Mouse (Mus musculus) neural tube, embryonic 13.5 days (tissue): ENCODE measurements around the gene Fnbp1l. TPM values are rescaled to one million over a fixed set of nuclear protein-coding genes. Genes with fewer than 3 reads are reported as not detected.
A peak's percentile ranks its signal among the peaks of the same experiment; 100 is the strongest.

ENCODE experiments used
- ATAC-seq: fragments of 200-750 bp; cut with Nextera tagmentation; 2 replicates; pipeline ENCODE4 v1.8.0; 2017; ENCODE audit warnings: low read depth, mild to moderate bottlenecking, moderate TSS enrichment, moderate library complexity
- H3K27ac ChIP-seq: fragments of 300-500 bp; sonication (generic); replicated peaks from 2 replicates; pipeline ENCODE4 v1.5.1; 2015; ENCODE audit warnings: moderate library complexity, mild to moderate bottlenecking, inconsistent platforms
- H3K27me3 ChIP-seq: fragments of 300-500 bp; sonication (generic); 2 replicates; pipeline ENCODE4 v1.6.1; 2015; ENCODE audit warnings: mild to moderate bottlenecking, inconsistent platforms
- H3K36me3 ChIP-seq: fragments of 300-500 bp; sonication (generic); 2 replicates; pipeline ENCODE4 v1.6.1; 2015; ENCODE audit warnings: mild to moderate bottlenecking, inconsistent platforms
- H3K4me1 ChIP-seq: fragments of 300-500 bp; sonication (generic); replicated peaks from 2 replicates; pipeline ENCODE4 v1.6.1; 2015; ENCODE audit warnings: inconsistent platforms
- H3K4me2 ChIP-seq: fragments of 300-500 bp; sonication (generic); 2 replicates; pipeline ENCODE4 v1.6.1; 2015; ENCODE audit warnings: inconsistent platforms, mild to moderate bottlenecking, moderate library complexity
- H3K4me3 ChIP-seq: fragments of 300-500 bp; sonication (generic); 2 replicates; pipeline ENCODE4 v1.5.1; 2015; ENCODE audit warnings: mild to moderate bottlenecking, inconsistent platforms
- H3K9ac ChIP-seq: fragments of 300-500 bp; sonication (generic); 2 replicates; pipeline ENCODE4 v1.6.1; 2015; ENCODE audit warnings: moderate library complexity, mild to moderate bottlenecking, inconsistent platforms
- H3K9me3 ChIP-seq: fragments of 300-500 bp; sonication (generic); 2 replicates; pipeline ENCODE4 v1.6.1; 2016; ENCODE audit warnings: inconsistent platforms
- WGBS: fragments of 180-500 bp; shearing (Covaris S2); methylation state at CpG from one replicate; pipeline ENCODE4 v1.1.7; 2015; 5-methylcytosine and 5-hydroxymethylcytosine counted together
- polyA plus RNA-seq: library from polyadenylated mRNA; unstranded; fragments of >200 nt; fragmentation: Nextera tagmentation; extraction: Ambion mirVana; gene quantifications from 2 replicates; pipeline ENCODE4 v1.2.1, GENCODE M21; 2015

The Fnbp1l gene
- polyA plus RNA-seq, 1 experiment from 2014 or later: 144 TPM

DNA sequence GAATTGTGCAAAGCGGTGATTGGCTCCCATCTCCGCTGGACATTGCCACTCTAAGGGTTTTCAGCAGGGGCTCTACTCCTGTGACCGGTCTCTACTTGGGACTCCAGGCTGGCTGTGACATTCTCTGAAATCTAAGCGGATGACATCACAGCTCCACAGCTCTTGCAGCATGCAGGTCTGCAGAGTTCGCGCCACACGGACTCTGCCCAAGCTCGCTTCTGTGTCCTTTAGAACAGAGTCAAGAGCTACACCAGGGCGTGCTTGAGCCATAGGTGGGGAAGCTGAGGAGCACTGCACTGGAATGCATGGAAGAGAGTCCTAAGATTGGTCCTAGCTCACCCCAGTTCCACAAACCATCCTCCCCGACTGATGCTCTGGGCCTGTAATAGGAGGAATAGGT, 9.0 kb upstream of the Fnbp1l start:
- Histone ChIP-seq H3K27me3 (no peaks in the 10 kb centered on the region), H3K36me3 (no peaks in the 10 kb centered on the region), H3K9me3 (no peaks in the 10 kb centered on the region), H3K4me2 (no peak overlapping the region), H3K27ac (no peak overlapping the region), H3K4me3 (no peak overlapping the region), H3K9ac (no peak overlapping the region), H3K4me1 (no peaks in the 10 kb centered on the region)
- 96% methylated on average over 10 of the region's 10 CpGs for WGBS
- no peak for ATAC-seq

GRCm38 (mm10) chr3:122627846-122628245, 8.3 kb upstream of the Fnbp1l start:
- no peak overlapping the region for H3K27ac ChIP-seq
- H3K4me3 ChIP-seq: no peak overlapping the region
- no peak overlapping the region for H3K9ac ChIP-seq
- no peak overlapping the region for H3K4me2 ChIP-seq
- no peaks in the 10 kb centered on the region for H3K9me3 ChIP-seq
- no peaks in the 10 kb centered on the region for H3K36me3 ChIP-seq
- H3K27me3 ChIP-seq: no peaks in the 10 kb centered on the region
- H3K4me1 ChIP-seq: no peaks in the 10 kb centered on the region
- no peak for ATAC-seq
- 95% methylated on average over 6 of the region's 6 CpGs for WGBS

DNA sequence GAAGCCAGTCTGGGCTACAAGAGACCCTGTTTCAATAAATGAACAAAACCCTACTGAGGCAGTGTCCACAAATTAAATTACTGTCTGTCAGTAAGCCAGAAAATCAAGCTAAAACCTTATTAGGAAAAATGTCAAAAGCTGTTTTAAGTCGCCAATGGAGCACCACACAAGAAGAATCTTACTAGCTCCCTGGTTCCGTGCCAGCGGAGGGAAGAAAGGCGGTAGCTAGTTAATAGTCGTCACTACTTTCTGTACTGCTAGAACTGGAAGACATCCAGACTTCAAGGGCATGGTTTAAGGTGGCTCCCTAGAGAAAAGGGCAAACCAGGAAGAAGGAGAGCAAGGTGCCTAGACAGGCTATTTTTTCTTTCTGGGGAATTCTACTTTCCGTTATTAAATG, 5.1 kb upstream of the Fnbp1l start:
- peaks cover 8% of the 10 kb centered on the region for H3K4me1 ChIP-seq
- ATAC-seq: no peak
- H3K9me3 ChIP-seq: no peaks in the 10 kb centered on the region
- no peak overlapping the region for H3K9ac ChIP-seq
- H3K27me3 ChIP-seq: no peaks in the 10 kb centered on the region
- WGBS: 70% methylated on average over 6 of the region's 6 CpGs
- H3K27ac ChIP-seq: no peak overlapping the region
- H3K4me3 ChIP-seq: no peak overlapping the region
- H3K4me2 ChIP-seq: no peak overlapping the region
- no peaks in the 10 kb centered on the region for H3K36me3 ChIP-seq

- peak; percentile 45 for ATAC-seq
- Histone ChIP-seq H3K27ac (peak overlapping the region; percentile 99), H3K4me3 (peak overlapping the region; percentile 62), H3K9ac (peak overlapping the region; percentile 95), H3K4me1 (peaks cover 37% of the 10 kb centered on the region), H3K9me3 (no peaks in the 10 kb centered on the region), H3K4me2 (peak overlapping the region; percentile 81), H3K27me3 (no peaks in the 10 kb centered on the region), H3K36me3 (no peaks in the 10 kb centered on the region)
- WGBS: under 1% methylated on average over 21 of the region's 21 CpGs
Observed at GRCm38 (mm10) chr3:122620285-122620931, 893 bp upstream of the Fnbp1l start.

- H3K9ac ChIP-seq: peak overlapping the region; percentile 95
- WGBS: under 1% methylated on average over 20 of the region's 20 CpGs
- H3K4me1 ChIP-seq: peaks cover 42% of the 10 kb centered on the region
- no peaks in the 10 kb centered on the region for H3K36me3 ChIP-seq
- H3K4me3 ChIP-seq: peak overlapping the region; percentile 62
- H3K27ac ChIP-seq: peak overlapping the region; percentile 99
- no peaks in the 10 kb centered on the region for H3K9me3 ChIP-seq
- H3K4me2 ChIP-seq: peak overlapping the region; percentile 81
- no peak; the same call in 1 of the 2 replicates for ATAC-seq
- H3K27me3 ChIP-seq: no peaks in the 10 kb centered on the region
Observed at GRCm38 (mm10) chr3:122619931-122620284, 393 bp upstream of the Fnbp1l start.

GRCm38 (mm10) chr3:122618402-122618801, 1.1 kb downstream of the Fnbp1l start:
- Histone ChIP-seq H3K27ac (peak overlapping the region; percentile 99), H3K4me3 (peak overlapping the region; percentile 62), H3K27me3 (no peaks in the 10 kb centered on the region), H3K4me1 (peaks cover 54% of the 10 kb centered on the region), H3K9me3 (no peaks in the 10 kb centered on the region), H3K9ac (peak overlapping the region; percentile 95), H3K4me2 (peak overlapping the region; percentile 81), H3K36me3 (no peaks in the 10 kb centered on the region)
- under 1% methylated on average over 30 of the region's 30 CpGs for WGBS
- no peak for ATAC-seq

DNA sequence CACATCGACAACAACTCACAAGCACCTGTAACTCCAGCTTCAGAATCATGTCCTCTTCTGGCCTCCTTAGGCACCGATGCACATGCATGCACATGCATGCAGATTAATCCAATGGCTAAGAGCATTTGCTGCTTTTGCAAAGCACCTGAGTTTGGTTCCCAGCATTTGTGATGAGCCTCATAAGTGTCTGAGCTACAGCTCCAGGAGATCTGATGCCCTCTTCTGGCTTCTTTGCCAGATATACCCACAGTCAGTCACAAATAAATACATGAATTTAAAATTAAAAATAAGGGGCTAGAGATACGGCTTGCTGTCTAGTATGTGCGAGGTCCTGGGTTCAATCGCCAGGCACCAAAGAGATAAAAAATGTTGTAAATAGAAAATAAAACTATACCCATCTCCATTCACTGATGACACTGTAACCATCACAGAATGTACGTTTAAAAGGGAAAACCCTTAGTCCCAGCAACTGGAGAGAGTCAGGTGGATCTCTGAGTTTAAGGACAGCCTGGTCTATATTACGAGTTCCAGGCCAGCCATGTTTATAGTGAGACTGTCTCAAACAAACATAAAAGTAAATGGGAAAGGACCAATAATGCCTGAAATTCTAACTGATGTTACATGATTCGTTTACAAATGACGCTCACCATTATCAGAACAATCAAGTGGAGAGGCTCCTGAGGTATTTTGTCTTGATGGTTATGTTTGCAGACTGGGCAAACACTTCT, 1.7 kb downstream of the Fnbp1l start:
- WGBS: 42% methylated on average over 9 of the region's 9 CpGs
- peak overlapping the region; percentile 99 for H3K27ac ChIP-seq
- no peaks in the 10 kb centered on the region for H3K27me3 ChIP-seq
- H3K9me3 ChIP-seq: no peaks in the 10 kb centered on the region
- H3K4me2 ChIP-seq: peak overlapping the region; percentile 81
- H3K4me3 ChIP-seq: peak overlapping the region; percentile 62
- peak overlapping the region; percentile 95 for H3K9ac ChIP-seq
- ATAC-seq: no peak
- no peaks in the 10 kb centered on the region for H3K36me3 ChIP-seq
- peaks cover 60% of the 10 kb centered on the region for H3K4me1 ChIP-seq

GRCm38 (mm10) chr3:122612537-122612936, 7.0 kb downstream of the Fnbp1l start:
- Histone ChIP-seq H3K36me3 (no peaks in the 10 kb centered on the region), H3K4me2 (no peak overlapping the region), H3K4me1 (peaks cover 59% of the 10 kb centered on the region), H3K9me3 (no peaks in the 10 kb centered on the region), H3K4me3 (no peak overlapping the region), H3K27me3 (no peaks in the 10 kb centered on the region), H3K27ac (no peak overlapping the region), H3K9ac (no peak overlapping the region)
- no peak for ATAC-seq
- WGBS: 80% methylated on average over 6 of the region's 6 CpGs

DNA sequence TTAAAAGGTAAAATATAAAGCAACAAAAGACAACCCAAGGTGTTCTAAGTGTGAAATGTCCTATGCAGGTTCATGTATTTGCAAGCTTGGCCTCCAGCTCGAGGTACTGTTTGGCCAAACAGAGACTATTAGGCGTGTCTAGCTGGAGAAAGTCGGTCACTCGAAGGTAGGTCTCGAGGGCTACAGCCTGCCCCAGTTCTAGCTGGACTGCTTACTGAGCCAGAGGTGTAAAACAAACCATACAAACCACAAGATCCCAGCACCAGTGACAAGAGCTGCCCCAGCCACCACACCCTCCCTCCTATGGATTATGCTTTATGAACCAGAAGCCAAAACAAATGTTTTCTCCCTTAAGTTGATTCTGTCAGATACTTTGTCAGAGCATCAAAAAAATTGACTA, 7.8 kb downstream of the Fnbp1l start:
- Histone ChIP-seq H3K4me2 (no peak overlapping the region), H3K27me3 (no peaks in the 10 kb centered on the region), H3K9ac (no peak overlapping the region), H3K4me1 (peaks cover 52% of the 10 kb centered on the region), H3K4me3 (no peak overlapping the region), H3K27ac (no peak overlapping the region), H3K9me3 (no peaks in the 10 kb centered on the region), H3K36me3 (no peaks in the 10 kb centered on the region)
- 81% methylated on average over 5 of the region's 5 CpGs for WGBS
- no peak for ATAC-seq

GRCm38 (mm10) chr3:122606105-122606801, 13.3 kb downstream of the Fnbp1l start:
- no peaks in the 10 kb centered on the region for H3K27me3 ChIP-seq
- H3K9me3 ChIP-seq: no peaks in the 10 kb centered on the region
- no peaks in the 10 kb centered on the region for H3K36me3 ChIP-seq
- no peak overlapping the region for H3K27ac ChIP-seq
- H3K4me2 ChIP-seq: no peak overlapping the region
- ATAC-seq: no peak
- H3K9ac ChIP-seq: no peak overlapping the region
- WGBS: 86% methylated on average over 10 of the region's 10 CpGs
- peaks cover 23% of the 10 kb centered on the region for H3K4me1 ChIP-seq
- H3K4me3 ChIP-seq: no peak overlapping the region

- no peak for ATAC-seq
- WGBS: 71% methylated on average over 4 of the region's 4 CpGs
- Histone ChIP-seq H3K4me3 (no peak overlapping the region), H3K36me3 (no peaks in the 10 kb centered on the region), H3K4me1 (peaks cover 23% of the 10 kb centered on the region), H3K27ac (no peak overlapping the region), H3K9ac (no peak overlapping the region), H3K27me3 (no peaks in the 10 kb centered on the region), H3K9me3 (no peaks in the 10 kb centered on the region), H3K4me2 (no peak overlapping the region)
Observed at GRCm38 (mm10) chr3:122603229-122603628, 16.3 kb downstream of the Fnbp1l start.

GRCm38 (mm10) chr3:122602370-122602769, 17.1 kb downstream of the Fnbp1l start:
- 0 out of 2 replicates have a peak, but pooled peaks have one; percentile 28 for ATAC-seq
- Histone ChIP-seq H3K27me3 (no peaks in the 10 kb centered on the region), H3K4me3 (no peak overlapping the region), H3K27ac (no peak overlapping the region), H3K9ac (no peak overlapping the region), H3K4me1 (peaks cover 23% of the 10 kb centered on the region), H3K9me3 (no peaks in the 10 kb centered on the region), H3K4me2 (no peak overlapping the region), H3K36me3 (peaks cover 2% of the 10 kb centered on the region; the same call in 1 of the 2 replicates)
- 83% methylated on average over 1 of the region's 1 CpGs for WGBS
